In genomic region chr2:130546957-130547356, GRCm38 (mm10) we compare ENCODE assay signal across 36 mouse cellular contexts. TPM values are rescaled to one million over a fixed set of nuclear protein-coding genes. Genes with fewer than 3 reads are reported as not detected.
DNase-seq lines count a peak whose midpoint lies in the region; ATAC-seq and TF ChIP-seq lines count a peak whose summit lies in the region.
"Had no signal": no experiment of that assay in that cellular context is flagged by ENCODE, and none has a peak within 500 bp of the region (broad histone marks: within the 10 kb centered on the region; RNA-seq: fewer than 3 reads in every experiment).

No protein-coding gene starts in this region.

- no peak overlapping the region for H3K9ac ChIP-seq in MEL (ENCODE audit: control insufficient read depth, low read depth, low read length, poor library complexity, severe bottlenecking)
- H3K9ac ChIP-seq in liver, embryonic 11.5 days (ENCODE audit: low read depth, low read length): no peak overlapping the region
- H3K9ac ChIP-seq in liver, embryonic 16.5 days (ENCODE audit: low read depth, low read length): no peak overlapping the region
- H3K9ac ChIP-seq: forebrain, embryonic 12.5 days; forebrain, postnatal 0 days; hindbrain, embryonic 12.5 days; limb, embryonic 15.5 days; midbrain, embryonic 13.5 days; neural tube, embryonic 15.5 days had no signal

- TF ChIP-seq CTCF in G1E (IDR thresholded peaks at IDR 0.05; ENCODE audit: low read depth, low read length): no peak
- TF ChIP-seq CTCF in MEL (IDR thresholded peaks at IDR 0.05 in 2 of 3, conservative IDR thresholded peaks at IDR 0.05 in 1 of 3; ENCODE audit: control insufficient read depth in 1 of 3, insufficient read depth in 1 of 3, low read depth in 2 of 3, low read length in 3 of 3, poor library complexity in 1 of 3, severe bottlenecking in 1 of 3): no peak

- H3K9me3 ChIP-seq in G1E (replicated peaks): no peaks in the 10 kb centered on the region
- H3K9me3 ChIP-seq in MEL (replicated peaks; ENCODE audit: insufficient read depth, low read length): no peaks in the 10 kb centered on the region
- H3K9me3 ChIP-seq in liver, embryonic 11.5 days (ENCODE audit: control insufficient read depth, low read length): no peaks in the 10 kb centered on the region
- H3K9me3 ChIP-seq in liver, embryonic 16.5 days (replicated peaks; ENCODE audit: control insufficient read depth, low read length): no peaks in the 10 kb centered on the region
- H3K9me3 ChIP-seq: forebrain, embryonic 12.5 days; hindbrain, embryonic 12.5 days; limb, embryonic 10.5 days; limb, embryonic 15.5 days; megakaryocyte, embryonic 14.5 days; midbrain, embryonic 13.5 days; neural tube, embryonic 15.5 days had no signal

- no peak for TF ChIP-seq POLR2A in MEL (IDR thresholded peaks at IDR 0.05; ENCODE audit: control insufficient read depth in 1 of 2, insufficient read depth in 1 of 2, low read depth in 1 of 2, low read length in 2 of 2, poor library complexity in 1 of 2)

- H3K27me3 ChIP-seq in G1E (ENCODE audit: insufficient read depth, low read length) (no peaks in the 10 kb centered on the region), MEL (ENCODE audit: control insufficient read depth in 1 of 2, insufficient read depth in 2 of 2, low read length in 2 of 2) (no peaks in the 10 kb centered on the region)
- H3K27me3 ChIP-seq in liver, embryonic 11.5 days (replicated peaks; ENCODE audit: control insufficient read depth, insufficient read depth, low read length): no peaks in the 10 kb centered on the region
- H3K27me3 ChIP-seq in liver, embryonic 16.5 days (ENCODE audit: control insufficient read depth, insufficient read depth, low read depth, low read length): no peaks in the 10 kb centered on the region
- H3K27me3 ChIP-seq: forebrain, embryonic 12.5 days; hindbrain, embryonic 12.5 days; limb, embryonic 15.5 days; megakaryocyte, embryonic 14.5 days; midbrain, embryonic 13.5 days; neural tube, embryonic 15.5 days had no signal

- intact Hi-C loops in left cerebral cortex, postnatal 14 days (cut with DNase I): no loop called here

- no peaks in the 10 kb centered on the region for H3K79me2 ChIP-seq in MEL (ENCODE audit: control insufficient read depth, insufficient read depth, low read length, poor library complexity)

- peak overlapping the region; percentile 9; the same call in 1 of the 2 replicates for H3K27ac ChIP-seq in MEL (ENCODE audit: control insufficient read depth, low read depth, low read length)
- no peak overlapping the region for H3K27ac ChIP-seq in liver, embryonic 11.5 days (ENCODE audit: low read depth, low read length)
- H3K27ac ChIP-seq in liver, embryonic 16.5 days (ENCODE audit: low read length): no peak overlapping the region
- H3K27ac ChIP-seq: forebrain, embryonic 12.5 days; hindbrain, embryonic 12.5 days; kidney, postnatal 0 days; limb, embryonic 10.5 days; limb, embryonic 15.5 days; midbrain, embryonic 13.5 days; neural tube, embryonic 15.5 days had no signal

- no peak overlapping the region for H3K4me2 ChIP-seq in liver, embryonic 11.5 days
- no peak overlapping the region for H3K4me2 ChIP-seq in liver, embryonic 16.5 days (ENCODE audit: low read depth, low read length)
- H3K4me2 ChIP-seq: forebrain, embryonic 12.5 days; hindbrain, embryonic 12.5 days; limb, embryonic 15.5 days; midbrain, embryonic 13.5 days; neural tube, embryonic 15.5 days had no signal

- no peak for DNase-seq in G1E (ENCODE audit: low spot score)
- DNase-seq in MEL (ENCODE audit: low read depth, low spot score): peak; percentile 71
- no peak for DNase-seq in liver, embryonic 11.5 days (ENCODE audit: low spot score)
- DNase-seq in left cerebral cortex, postnatal 14 days (ENCODE audit: low spot score in 2 of 2): no peak
- no peak for DNase-seq in adipocyte (ENCODE audit: low spot score)
- DNase-seq in adrenal gland, postnatal 4 days (ENCODE audit: low spot score in 2 of 2): no peak
- DNase-seq: adrenal gland, postnatal 10 days; B cell, adult 2 months; cerebellum, adult 18-20 months; cerebellum, postnatal 10 days; forebrain, postnatal 0 days; heart, postnatal 36 days; kidney, adult 8-10 months; kidney, postnatal 4 days; layer of hippocampus, postnatal 36 days; lung, postnatal 36 days; right cerebral cortex, postnatal 25 days; spleen, adult 18-20 months; thymus, adult 2 months; thymus, postnatal 4 days had no signal

- H3K4me1 ChIP-seq in G1E (ENCODE audit: insufficient read depth, low read depth, low read length): peaks cover 11% of the 10 kb centered on the region
- peaks cover 4 to 14% of the 10 kb centered on the region in 2 experiments; a peak in 2 of 4 replicates for H3K4me1 ChIP-seq in MEL (ENCODE audit: control insufficient read depth in 1 of 2, insufficient read depth in 2 of 2, low read length in 2 of 2)
- H3K4me1 ChIP-seq in liver, embryonic 11.5 days (replicated peaks; ENCODE audit: control insufficient read depth, insufficient read depth, low read length): peaks cover 4% of the 10 kb centered on the region
- no peaks in the 10 kb centered on the region; the same call in 1 of the 2 replicates for H3K4me1 ChIP-seq in liver, embryonic 16.5 days (ENCODE audit: control insufficient read depth, low read depth, low read length)
- H3K4me1 ChIP-seq: forebrain, embryonic 12.5 days; hindbrain, embryonic 12.5 days; limb, embryonic 10.5 days; limb, embryonic 15.5 days; megakaryocyte, embryonic 14.5 days; midbrain, embryonic 13.5 days; neural tube, embryonic 15.5 days had no signal

- peaks cover 96% of the 10 kb centered on the region for H3K36me3 ChIP-seq in G1E (replicated peaks)
- peaks cover 5 to 11% of the 10 kb centered on the region in 2 experiments for H3K36me3 ChIP-seq in MEL (ENCODE audit: control insufficient read depth in 1 of 2, insufficient read depth in 2 of 2, low read length in 2 of 2)
- peaks cover 36% of the 10 kb centered on the region for H3K36me3 ChIP-seq in liver, embryonic 11.5 days (ENCODE audit: control insufficient read depth, insufficient read depth, low read length)
- peaks cover 30% of the 10 kb centered on the region for H3K36me3 ChIP-seq in liver, embryonic 16.5 days (ENCODE audit: control insufficient read depth, insufficient read depth)

- WGBS in liver, embryonic 11.5 days: 66% methylated on average over 8 of the region's 8 CpGs
- WGBS in liver, embryonic 16.5 days (ENCODE audit: insufficient replicate concordance): 49% methylated on average over 8 of the region's 8 CpGs

- ATAC-seq in G1E (ENCODE audit: extremely low read depth, insufficient number of reproducible peaks, low FRiP score, poor library complexity, severe bottlenecking): peak; percentile 63
- peak; percentile 89 for ATAC-seq in liver, embryonic 11.5 days (replicated peaks; ENCODE audit: low FRiP score)
- peak; percentile 82 for ATAC-seq in liver, embryonic 16.5 days (ENCODE audit: low read depth)
- ATAC-seq: forebrain, postnatal 0 days; intestine, embryonic 16.5 days; midbrain, embryonic 13.5 days had no signal

- H3K4me3 ChIP-seq in G1E (ENCODE audit: low read depth, low read length) (no peak overlapping the region), MEL (ENCODE audit: control insufficient read depth in 1 of 2, insufficient read depth in 1 of 2, low read depth in 2 of 2, low read length in 2 of 2) (no peak overlapping the region)
- no peak overlapping the region for H3K4me3 ChIP-seq in liver, embryonic 11.5 days (ENCODE audit: low read depth, low read length)
- no peak overlapping the region for H3K4me3 ChIP-seq in liver, embryonic 16.5 days (ENCODE audit: low read depth, low read length)
- H3K4me3 ChIP-seq: erythroblast, embryonic 14.5 days; forebrain, embryonic 12.5 days; hindbrain, embryonic 12.5 days; limb, embryonic 10.5 days; limb, embryonic 15.5 days; megakaryocyte, embryonic 14.5 days; midbrain, embryonic 13.5 days; neural tube, embryonic 15.5 days had no signal

- peak; percentile 29 to 53; a peak in 3 of 4 replicates for TF ChIP-seq EP300 in MEL (IDR thresholded peaks at IDR 0.05; ENCODE audit: low read depth in 1 of 2, low read length in 2 of 2)

- TF ChIP-seq RAD21 in MEL (IDR thresholded peaks at IDR 0.05; ENCODE audit: low read depth, low read length): no peak

TF ChIP-seq in MEL, 35 proteins besides CTCF, POLR2A, EP300 and RAD21 (continues in another document):
- TF ChIP-seq POLR2AphosphoS2 (IDR thresholded peaks at IDR 0.05; ENCODE audit: low read length): no peak
- no peak for TF ChIP-seq MAFK (IDR thresholded peaks at IDR 0.05; ENCODE audit: borderline replicate concordance, low read depth, low read length)

RNA-seq across cellular contexts. Expression of gene Mrps26, which starts 16.6 kb away (rescaled TPM):
- total RNA-seq in G1E (2014; fragmentation: Nextera tagmentation) (75.7 and 93.8 TPM in 2 replicates), G1E (2017) (60.6 and 79.2 TPM in 2 replicates), MEL (2012; rRNA removed) (108 and 121 TPM in 2 replicates)
- polyA plus RNA-seq in G1E (2012) (144 and 187 TPM in 2 replicates), MEL (2012; ENCODE audit: insufficient read depth in 1 of 2, insufficient read length in 2 of 2, low read depth in 1 of 2, low replicate concordance in 2 of 2, missing spikeins in 1 of 2) (100 to 1,000 TPM in 1 of 2 experiments, not detected in 1; 154 TPM)
- 119 and 122 TPM in 2 replicates for polyA plus RNA-seq in liver, embryonic 11.5 days (2014; fragmentation: Nextera tagmentation; extraction: Ambion mirVana)
- polyA plus RNA-seq in liver, embryonic 16.5 days (2015; fragmentation: Nextera tagmentation; extraction: Ambion mirVana): 30.9 and 34.3 TPM in 2 replicates
- 10 to 100 TPM; 72.2 to 75.8 TPM for total RNA-seq in left cerebral cortex, postnatal 14 days (2021)
- 10 to 100 TPM; 72.2 to 73.0 TPM for total RNA-seq in adrenal gland, postnatal 4 days (2021)

RNA-seq across cellular contexts. Expression of gene Oxt, which starts 29.0 kb away (rescaled TPM):
- not detected in 2 replicates for total RNA-seq in G1E (2014; fragmentation: Nextera tagmentation)
- not detected in 2 replicates for total RNA-seq in G1E (2017)
- polyA plus RNA-seq in G1E (2012): not detected in 2 replicates
- not detected in 2 replicates for total RNA-seq in MEL (2012; rRNA removed)
- polyA plus RNA-seq in MEL (2012; ENCODE audit: insufficient read depth in 1 of 2, insufficient read length in 2 of 2, low read depth in 1 of 2, low replicate concordance in 2 of 2, missing spikeins in 1 of 2): under 1 TPM in 1 of 2 experiments, not detected in 1; 0.14 TPM
- not detected in 2 replicates for polyA plus RNA-seq in liver, embryonic 11.5 days (2014; fragmentation: Nextera tagmentation; extraction: Ambion mirVana)
- polyA plus RNA-seq in liver, embryonic 16.5 days (2015; fragmentation: Nextera tagmentation; extraction: Ambion mirVana): not detected in 2 replicates
- total RNA-seq in left cerebral cortex, postnatal 14 days (2021): 1 to 10 TPM in 1 of 2 experiments, not detected in 1; 1.5 TPM
- total RNA-seq in adrenal gland, postnatal 4 days (2021): not detected
- total RNA-seq: adrenal gland, postnatal 10 days; gastrocnemius, adult 8-10 months; heart, postnatal 36 days; layer of hippocampus, postnatal 36 days; monocyte, adult 5-6 weeks had no signal
- polyA plus RNA-seq: embryonic facial prominence, embryonic 14.5 days; erythroblast, embryonic 14.5 days; forebrain, embryonic 12.5 days; gonadal fat pad, adult 2 months; hindbrain, embryonic 12.5 days; intestine, embryonic 16.5 days; limb, embryonic 10.5 days; limb, embryonic 15.5 days; lung, embryonic 16.5 days; midbrain, embryonic 13.5 days; neural tube, embryonic 15.5 days had no signal

RNA-seq across cellular contexts. Expression of gene Avp, which starts 35.4 kb away (rescaled TPM):
- total RNA-seq in G1E (2014; fragmentation: Nextera tagmentation): not detected in 2 replicates
- total RNA-seq in G1E (2017): not detected in 2 replicates
- polyA plus RNA-seq in G1E (2012): not detected in 2 replicates
- total RNA-seq in MEL (2012; rRNA removed): not detected in 2 replicates
- polyA plus RNA-seq in MEL (2012; ENCODE audit: insufficient read depth in 1 of 2, insufficient read length in 2 of 2, low read depth in 1 of 2, low replicate concordance in 2 of 2, missing spikeins in 1 of 2): not detected
- not detected in 2 replicates for polyA plus RNA-seq in liver, embryonic 11.5 days (2014; fragmentation: Nextera tagmentation; extraction: Ambion mirVana)
- not detected in 2 replicates for polyA plus RNA-seq in liver, embryonic 16.5 days (2015; fragmentation: Nextera tagmentation; extraction: Ambion mirVana)
- 10 to 100 TPM in 1 of 2 experiments, under 1 TPM in 1; 0.68 to 21.7 TPM for total RNA-seq in left cerebral cortex, postnatal 14 days (2021)
- not detected for total RNA-seq in adrenal gland, postnatal 4 days (2021)
- total RNA-seq: adrenal gland, postnatal 10 days; gastrocnemius, adult 8-10 months; monocyte, adult 5-6 weeks had no signal
- polyA plus RNA-seq: embryonic facial prominence, embryonic 14.5 days; erythroblast, embryonic 14.5 days; forebrain, embryonic 12.5 days; gonadal fat pad, adult 2 months; hindbrain, embryonic 12.5 days; intestine, embryonic 16.5 days; kidney, postnatal 0 days; limb, embryonic 10.5 days; limb, embryonic 15.5 days; lung, embryonic 16.5 days; midbrain, embryonic 13.5 days; neural tube, embryonic 15.5 days had no signal
